Mouse (Mus musculus): ENCODE results near the gene Fermt1.

The Fermt1 gene

GRCm38 (mm10) chr2:132861456-132861855, 84.2 kb downstream of the Fermt1 start:
- DNase-seq (ENCODE audit: low read depth, low spot score), result no peak

- DNase-seq (ENCODE audit: low read depth, low spot score), result no peak
These were observed 85.3 kb downstream of the Fermt1 start for GRCm38 (mm10) chr2:132860435-132860834.

GRCm38 (mm10) chr2:132856333-132856732, 89.4 kb downstream of the Fermt1 start:
- DNase-seq (ENCODE audit: low read depth, low spot score), result no peak

Data from skeletal muscle tissue, adult 2 months (tissue).